In genomic region chr7:141010593-141010992, GRCm38 (mm10) we compare ENCODE assay signal across 8 mouse cellular contexts. TPM values are rescaled to one million over a fixed set of nuclear protein-coding genes. Genes with fewer than 3 reads are reported as not detected.
A peak's percentile ranks its signal among the peaks of the same experiment; 100 is the strongest.
DNase-seq lines count a peak whose midpoint lies in the region; ATAC-seq and TF ChIP-seq lines count a peak whose summit lies in the region.

Ifitm3 (minus strand) TSS chr7:141010770.

- H3K36me3 ChIP-seq in heart, embryonic 13.5 days = no peaks in the 10 kb centered on the region
- no peaks in the 10 kb centered on the region for H3K36me3 ChIP-seq in kidney, postnatal 0 days (ENCODE audit: insufficient read depth, low read length)

- peak; percentile 97 for TF ChIP-seq POLR2A in embryonic fibroblast, embryonic 13.5 days (IDR thresholded peaks at IDR 0.05; ENCODE audit: low read depth, low read length)

- no peaks in the 10 kb centered on the region for H3K9me3 ChIP-seq in heart, embryonic 13.5 days
- no peaks in the 10 kb centered on the region for H3K9me3 ChIP-seq in kidney, postnatal 0 days (replicated peaks; ENCODE audit: low read length)

- H3K9ac ChIP-seq in heart, embryonic 13.5 days = peak within 1 kb of the TSS; percentile 76
- H3K9ac ChIP-seq in kidney, postnatal 0 days (ENCODE audit: low read depth, low read length) = peak within 1 kb of the TSS; percentile 68

- H3K27ac ChIP-seq in embryonic fibroblast, embryonic 13.5 days (ENCODE audit: insufficient read depth, low read length) = peak within 1 kb of the TSS; percentile 95
- peak within 1 kb of the TSS; percentile 51 for H3K27ac ChIP-seq in heart, embryonic 13.5 days (replicated peaks)
- H3K27ac ChIP-seq in kidney, postnatal 0 days = peak within 1 kb of the TSS; percentile 87

- peak within 1 kb of the TSS; percentile 78 for H3K4me3 ChIP-seq in embryonic fibroblast, embryonic 13.5 days (ENCODE audit: insufficient read depth, low read length)
- H3K4me3 ChIP-seq in heart, embryonic 13.5 days = peak within 1 kb of the TSS; percentile 55
- peak within 1 kb of the TSS; percentile 50 for H3K4me3 ChIP-seq in kidney, postnatal 0 days (replicated peaks; ENCODE audit: low read depth, low read length)

- H3K4me1 ChIP-seq in embryonic fibroblast, embryonic 13.5 days (ENCODE audit: control insufficient read depth, insufficient read depth, low read length) = 0 out of 2 replicates have a peak, but pooled peaks cover 2% of the 10 kb centered on the region
- H3K4me1 ChIP-seq in heart, embryonic 13.5 days = peaks cover 23% of the 10 kb centered on the region
- peaks cover 12% of the 10 kb centered on the region for H3K4me1 ChIP-seq in kidney, postnatal 0 days (replicated peaks; ENCODE audit: insufficient read depth, low read length)

- H3K27me3 ChIP-seq in heart, embryonic 13.5 days (replicated peaks) = peaks cover 12% of the 10 kb centered on the region; the same call in 1 of the 2 replicates
- no peaks in the 10 kb centered on the region for H3K27me3 ChIP-seq in kidney, postnatal 0 days (ENCODE audit: insufficient read depth, low read length)

- H3K4me2 ChIP-seq in heart, embryonic 13.5 days = peak within 1 kb of the TSS; percentile 67
- H3K4me2 ChIP-seq in kidney, postnatal 0 days (ENCODE audit: low read length) = peak within 1 kb of the TSS; percentile 60

- ATAC-seq in heart, embryonic 13.5 days (ENCODE audit: extremely low read depth, insufficient number of reproducible peaks, low FRiP score, low TSS enrichment) = no peak
- ATAC-seq in kidney, postnatal 0 days (replicated peaks; ENCODE audit: low FRiP score, low read depth) = peak; percentile 44

- WGBS in heart, embryonic 13.5 days = 7% methylated on average over 10 of the region's 10 CpGs
- 1% methylated on average over 10 of the region's 10 CpGs for WGBS in kidney, postnatal 0 days

- DNase-seq in thymus, postnatal 0 days (ENCODE audit: low spot score) = no peak
- no peak for DNase-seq in thymus, postnatal 10 days (ENCODE audit: low spot score in 2 of 2)
- DNase-seq in kidney, postnatal 0 days (ENCODE audit: low spot score) = peak; percentile 94
- DNase-seq in lung, postnatal 4 days = peak; percentile 65 to 66
- DNase-seq in spleen, postnatal 36 days (ENCODE audit: low spot score in 2 of 2) = peak; percentile 14 to 31
- no peak for DNase-seq in cerebellum, postnatal 14 days

- TF ChIP-seq CTCF in embryonic fibroblast, embryonic 13.5 days (IDR thresholded peaks at IDR 0.05; ENCODE audit: borderline replicate concordance, insufficient read depth, low read length) = no peak
- no peak for TF ChIP-seq CTCF in kidney, postnatal 0 days (IDR thresholded peaks at IDR 0.05; ENCODE audit: low read depth)

RNA-seq across cellular contexts. Expression of gene Ifitm3, which starts in this region (rescaled TPM):
- polyA plus RNA-seq in thymus, postnatal 0 days (2015; fragmentation: Nextera tagmentation; extraction: Ambion mirVana) = 987 and 1,033 TPM in 2 replicates
- 1,040 and 1,188 TPM in 2 replicates for polyA plus RNA-seq in embryonic fibroblast, embryonic 13.5 days (2011; ENCODE audit: insufficient read length, low read depth, missing spikeins)
- polyA plus RNA-seq in heart, embryonic 13.5 days (2015; fragmentation: Nextera tagmentation; extraction: Ambion mirVana) = 73.2 and 78.1 TPM in 2 replicates
- polyA plus RNA-seq in kidney, postnatal 0 days (2015; fragmentation: Nextera tagmentation; extraction: Ambion mirVana) = 515 and 606 TPM in 2 replicates

Comparison
In these comparisons a context has a peak if more than half of its experiments do, and no peak if none do; other contexts are left out.
1. DNase-seq: peak in kidney, postnatal 0 days (single experiment), lung, postnatal 4 days (2 of 2) and spleen, postnatal 36 days (2 of 2); none in thymus, postnatal 0 days (single experiment), thymus, postnatal 10 days (0 of 2) and cerebellum, postnatal 14 days (0 of 2).
2. Peak in every context shown above with its lines, with median percentiles within 50 percentile points of each other: H3K27ac ChIP-seq and H3K4me3 ChIP-seq.